Mouse (Mus musculus) bone marrow, adult 2 months (tissue): Measurements from ENCODE around the gene Ptpn21.

Experiments used
- CTCF ChIP-seq: fragments of 200-500 bp; IDR thresholded peaks from 2 replicates; pipeline ENCODE4 v1.5.1; 2011; ENCODE audit warnings: low read length, control low read depth; ENCODE audit not compliant: control insufficient read depth, insufficient read depth
- POLR2A ChIP-seq: fragments of 200-500 bp; IDR thresholded peaks from 2 replicates; pipeline ENCODE4 v1.6.1; 2011; ENCODE audit warnings: low read depth, mild to moderate bottlenecking, control low read depth, low read length, borderline replicate concordance; ENCODE audit not compliant: control insufficient read depth

DNA sequence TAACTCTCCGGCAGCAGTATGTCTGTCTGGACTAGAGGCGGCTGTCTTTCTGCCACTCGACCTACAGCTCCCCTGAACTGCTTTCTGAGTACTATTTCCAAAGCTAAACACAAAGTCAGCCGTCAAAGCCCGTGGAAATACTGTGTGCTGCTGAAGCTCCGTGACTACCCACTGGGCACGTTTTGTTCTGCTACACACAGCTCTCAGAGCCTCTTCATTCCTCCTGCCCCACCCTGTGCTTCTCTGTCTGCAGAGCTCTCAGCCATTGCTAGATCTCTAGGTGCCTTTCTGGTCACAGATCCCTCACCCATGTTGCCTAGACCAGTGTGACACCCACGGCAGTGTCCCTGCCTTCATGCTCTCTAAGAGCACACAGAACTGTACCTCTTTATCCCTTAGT lies 47.0 kb downstream of the Ptpn21 start:
- TF ChIP-seq POLR2A (no peak), CTCF (no peak)
